Mouse (Mus musculus) forebrain, embryonic 11.5 days (tissue): Measurements from ENCODE around the gene Ikzf1. TPM values are rescaled to one million over a fixed set of nuclear protein-coding genes. Genes with fewer than 3 reads are reported as not detected.
A peak's percentile ranks its signal among the peaks of the same experiment; 100 is the strongest.

ENCODE experiments used
- ATAC-seq: fragments of 200-750 bp; cut with Nextera tagmentation; replicated peaks from 2 replicates; pipeline ENCODE4 v1.8.0; 2017; ENCODE audit warnings: moderate TSS enrichment; ENCODE audit not compliant: low FRiP score
- DNase-seq: peaks from one replicate; pipeline ENCODE4 v3.0.0-alpha.2; 2017; ENCODE audit warnings: low spot score
- H3K27ac ChIP-seq: fragments of 300-500 bp; sonication (generic); 2 replicates; pipeline ENCODE4 v1.5.1; 2014; ENCODE audit warnings: low read depth, low read length
- H3K27me3 ChIP-seq: fragments of 300-500 bp; sonication (generic); 2 replicates; pipeline ENCODE4 v1.6.1; 2014; ENCODE audit warnings: mild to moderate bottlenecking, low read length, mixed read lengths; ENCODE audit not compliant: control insufficient read depth, insufficient read depth
- H3K36me3 ChIP-seq: fragments of 300-500 bp; sonication (generic); 2 replicates; pipeline ENCODE4 v1.6.1; 2014; ENCODE audit warnings: mild to moderate bottlenecking, low read length, moderate library complexity, mixed read lengths; ENCODE audit not compliant: control insufficient read depth, insufficient read depth
- H3K4me1 ChIP-seq: fragments of 300-500 bp; sonication (generic); replicated peaks from 2 replicates; pipeline ENCODE4 v1.6.1; 2014; ENCODE audit warnings: low read length, mixed read lengths; ENCODE audit not compliant: control insufficient read depth, insufficient read depth
- H3K4me2 ChIP-seq: fragments of 300-500 bp; sonication (generic); 2 replicates; pipeline ENCODE4 v1.6.1; 2014; ENCODE audit warnings: low read depth, mild to moderate bottlenecking, low read length, moderate library complexity, mixed read lengths; ENCODE audit not compliant: severe bottlenecking
- H3K4me3 ChIP-seq: fragments of 300-500 bp; sonication (generic); 2 replicates; pipeline ENCODE4 v1.5.1; 2014; ENCODE audit warnings: low read depth, low read length
- H3K9ac ChIP-seq: fragments of 300-500 bp; sonication (generic); 2 replicates; pipeline ENCODE4 v1.6.1; 2014; ENCODE audit warnings: low read length
- H3K9me3 ChIP-seq: fragments of 300-500 bp; sonication (generic); 2 replicates; pipeline ENCODE4 v1.6.1; 2016; ENCODE audit warnings: low read length, mixed read lengths; ENCODE audit not compliant: control insufficient read depth
- WGBS: fragments of 180-500 bp; shearing (Covaris S2); extraction: QIAGEN DNeasy Blood & Tissue Kit; methylation state at CpG from one replicate; pipeline ENCODE4 v1.1.7; 2014; 5-methylcytosine and 5-hydroxymethylcytosine counted together
- polyA plus RNA-seq: library from polyadenylated mRNA; unstranded; fragments of >200 nt; fragmentation: Nextera tagmentation; extraction: Ambion mirVana; gene quantifications from 2 replicates; pipeline ENCODE4 v1.2.1, GENCODE M21; 2014

Ikzf1 gene
- polyA plus RNA-seq, 1 experiment from 2014 or later: 3.4 TPM

- no peaks in the 10 kb centered on the region for H3K27me3 ChIP-seq
- no peak overlapping the region for H3K4me3 ChIP-seq
- H3K4me2 ChIP-seq: no peak overlapping the region
- WGBS: 73% methylated on average over 3 of the region's 3 CpGs
- peaks cover 34% of the 10 kb centered on the region for H3K4me1 ChIP-seq
- 0 out of 2 replicates have a peak, but pooled peaks have one; percentile 1 for ATAC-seq
- H3K36me3 ChIP-seq: no peaks in the 10 kb centered on the region
- peak overlapping the region; percentile 43; the same call in 1 of the 2 replicates for H3K27ac ChIP-seq
- no peak for DNase-seq
- no peaks in the 10 kb centered on the region for H3K9me3 ChIP-seq
- H3K9ac ChIP-seq: peak overlapping the region; percentile 10; the same call in 1 of the 2 replicates
These were observed 135.9 kb downstream of the Ikzf1 start for GRCm38 (mm10) chr11:11820737-11821136.

DNA sequence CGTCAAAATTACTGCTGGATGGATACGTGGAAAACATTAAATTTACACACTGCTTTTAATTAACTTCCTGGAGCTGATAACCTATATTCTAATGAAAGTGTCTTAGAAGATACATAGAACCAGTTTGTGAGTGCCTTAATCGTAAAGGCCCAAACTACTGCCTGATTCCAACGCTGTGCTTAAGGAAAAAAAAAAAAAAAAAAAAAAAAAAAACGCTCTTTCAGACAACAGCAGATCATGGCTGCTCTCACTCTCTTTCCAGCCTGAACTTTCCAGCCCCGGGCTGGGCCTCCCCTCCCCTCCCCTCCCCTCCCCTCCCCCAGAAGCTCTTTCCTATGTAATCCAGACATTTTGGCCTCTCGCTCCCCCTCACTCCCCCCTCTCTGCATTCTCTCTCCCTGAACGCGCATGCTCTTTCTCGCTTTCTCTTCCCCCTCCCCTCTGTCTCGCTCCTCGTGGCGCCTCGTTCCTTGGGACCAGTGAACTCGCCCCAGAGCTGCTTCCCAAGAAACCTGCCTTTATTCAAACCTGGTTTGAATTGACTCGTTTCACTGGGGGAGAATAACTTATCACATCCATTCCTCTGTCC lies 136.7 kb downstream of the Ikzf1 start:
- peak overlapping the region; percentile 8; the same call in 1 of the 2 replicates for H3K4me2 ChIP-seq
- DNase-seq (peak; percentile 93), ATAC-seq (peak; percentile 85)
- H3K36me3 ChIP-seq: no peaks in the 10 kb centered on the region
- no peak overlapping the region for H3K4me3 ChIP-seq
- WGBS: 6% methylated on average over 16 of the region's 16 CpGs
- peak overlapping the region; percentile 64 for H3K9ac ChIP-seq
- H3K27ac ChIP-seq: peak overlapping the region; percentile 93
- H3K4me1 ChIP-seq: peaks cover 34% of the 10 kb centered on the region
- H3K27me3 ChIP-seq: no peaks in the 10 kb centered on the region
- H3K9me3 ChIP-seq: no peaks in the 10 kb centered on the region

Other genes with a start within 250 kb of the Ikzf1 start
- 3.0 and 3.4 TPM in 2 replicates for gene Spata48, start 222.9 kb upstream of the Ikzf1 start, polyA plus RNA-seq
- 0.73 and 0.79 TPM in 2 replicates for gene Zpbp, start 222.6 kb upstream of the Ikzf1 start, polyA plus RNA-seq
- not detected in 2 replicates for gene 4930512M02Rik, start 57.2 kb upstream of the Ikzf1 start, polyA plus RNA-seq
- gene Fignl1, start 124.0 kb downstream of the Ikzf1 start, polyA plus RNA-seq: 89.5 and 101 TPM in 2 replicates
- 6.8 and 8.7 TPM in 2 replicates for gene Ddc, start 213.1 kb downstream of the Ikzf1 start, polyA plus RNA-seq